Mouse (Mus musculus): ENCODE measurements around the gene Phf21b.

The Phf21b gene

GRCm38 (mm10) chr15:84818284-84818683 lies 37.6 kb downstream of the Phf21b start:
- no peak for TF ChIP-seq GATA4 (IDR thresholded peaks at IDR 0.05; ENCODE audit: insufficient replicate concordance, low read length)

- no peak for TF ChIP-seq GATA4 (IDR thresholded peaks at IDR 0.05; ENCODE audit: insufficient replicate concordance, low read length)
These were observed 38.3 kb downstream of the Phf21b start for GRCm38 (mm10) chr15:84817589-84817988.

GRCm38 (mm10) chr15:84815171-84815570 lies 40.7 kb downstream of the Phf21b start:
- TF ChIP-seq GATA4 (IDR thresholded peaks at IDR 0.05; ENCODE audit: insufficient replicate concordance, low read length), result no peak

- no peak for TF ChIP-seq GATA4 (IDR thresholded peaks at IDR 0.05; ENCODE audit: insufficient replicate concordance, low read length)
These were observed 43.0 kb downstream of the Phf21b start for GRCm38 (mm10) chr15:84812831-84813357.

GRCm38 (mm10) chr15:84811126-84811525 lies 44.7 kb downstream of the Phf21b start:
- TF ChIP-seq GATA4 (IDR thresholded peaks at IDR 0.05; ENCODE audit: insufficient replicate concordance, low read length), result no peak

- no peak for TF ChIP-seq GATA4 (IDR thresholded peaks at IDR 0.05; ENCODE audit: insufficient replicate concordance, low read length)
These were observed 46.4 kb downstream of the Phf21b start for GRCm38 (mm10) chr15:84809275-84809952.

GRCm38 (mm10) chr15:84803685-84804084 lies 52.2 kb downstream of the Phf21b start:
- TF ChIP-seq GATA4 (IDR thresholded peaks at IDR 0.05; ENCODE audit: insufficient replicate concordance, low read length), result no peak

GRCm38 (mm10) chr15:84800132-84800531 lies 55.7 kb downstream of the Phf21b start:
- TF ChIP-seq GATA4 (IDR thresholded peaks at IDR 0.05; ENCODE audit: insufficient replicate concordance, low read length), result no peak

- no peak for TF ChIP-seq GATA4 (IDR thresholded peaks at IDR 0.05; ENCODE audit: insufficient replicate concordance, low read length)
These were observed 62.2 kb downstream of the Phf21b start for GRCm38 (mm10) chr15:84793649-84794048.

- no peak for TF ChIP-seq GATA4 (IDR thresholded peaks at IDR 0.05; ENCODE audit: insufficient replicate concordance, low read length)
These were observed 68.7 kb downstream of the Phf21b start for GRCm38 (mm10) chr15:84787161-84787560.

GRCm38 (mm10) chr15:84784812-84785211 lies 71.0 kb downstream of the Phf21b start:
- no peak for TF ChIP-seq GATA4 (IDR thresholded peaks at IDR 0.05; ENCODE audit: insufficient replicate concordance, low read length)

- TF ChIP-seq GATA4 (IDR thresholded peaks at IDR 0.05; ENCODE audit: insufficient replicate concordance, low read length), result no peak
These were observed 77.3 kb downstream of the Phf21b start for GRCm38 (mm10) chr15:84778587-84778986.

- no peak for TF ChIP-seq GATA4 (IDR thresholded peaks at IDR 0.05; ENCODE audit: insufficient replicate concordance, low read length)
These were observed 80.3 kb downstream of the Phf21b start for GRCm38 (mm10) chr15:84775421-84776174.

- no peak for TF ChIP-seq GATA4 (IDR thresholded peaks at IDR 0.05; ENCODE audit: insufficient replicate concordance, low read length)
These were observed 83.4 kb downstream of the Phf21b start for GRCm38 (mm10) chr15:84772191-84773111.

- no peak for TF ChIP-seq GATA4 (IDR thresholded peaks at IDR 0.05; ENCODE audit: insufficient replicate concordance, low read length)
These were observed 86.1 kb downstream of the Phf21b start for GRCm38 (mm10) chr15:84769641-84770341.

Data from liver, adult (tissue).